Mouse (Mus musculus) heart, adult 8-10 months (tissue): ENCODE results near the gene Gm42957. TPM values are rescaled to one million over a fixed set of nuclear protein-coding genes. Genes with fewer than 3 reads are reported as not detected.
"Not testable (repeated sequence)": the region's sequence is repeated elsewhere in the genome, so short reads cannot be mapped to it uniquely, and the experiment has no call there.

Source experiments
- DNase-seq: peaks from one replicate; pipeline ENCODE4 v3.0.0; 2022; ENCODE audit warnings: low spot score
- total RNA-seq, 4 experiments: library from RNA; stranded (reverse); gene quantifications; 2 replicates each; pipeline ENCODE4 v1.2.4; 2022

Gm42957 gene
- total RNA-seq, 4 experiments from 2014 or later = 0.11 to 0.25 TPM; not detected in 2

GRCm38 (mm10) chr3:96675171-96675570, 39.9 kb downstream of the Gm42957 start:
- no peak for DNase-seq

DNA sequence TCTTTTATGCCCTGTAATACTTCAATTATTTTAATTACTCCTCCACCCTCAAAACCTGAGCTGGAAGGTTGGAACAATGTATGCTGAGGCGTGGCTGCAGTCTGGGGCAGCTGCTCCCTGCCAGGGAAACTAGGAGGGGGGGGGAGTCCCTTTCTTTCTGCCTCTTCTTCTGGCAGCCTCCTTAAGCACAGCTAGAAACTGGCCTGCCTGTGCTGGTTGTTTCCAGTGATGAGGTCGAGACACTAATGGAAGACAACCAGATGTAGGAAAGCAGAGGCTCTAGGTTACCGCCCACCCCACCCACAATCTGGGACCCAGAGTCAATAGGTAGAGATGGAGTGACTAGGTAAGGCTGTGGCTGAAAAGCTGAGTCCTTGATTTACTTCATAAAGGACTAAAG, 40.4 kb downstream of the Gm42957 start:
- DNase-seq = no peak

GRCm38 (mm10) chr3:96678456-96678855, 43.2 kb downstream of the Gm42957 start:
- no peak for DNase-seq

DNA sequence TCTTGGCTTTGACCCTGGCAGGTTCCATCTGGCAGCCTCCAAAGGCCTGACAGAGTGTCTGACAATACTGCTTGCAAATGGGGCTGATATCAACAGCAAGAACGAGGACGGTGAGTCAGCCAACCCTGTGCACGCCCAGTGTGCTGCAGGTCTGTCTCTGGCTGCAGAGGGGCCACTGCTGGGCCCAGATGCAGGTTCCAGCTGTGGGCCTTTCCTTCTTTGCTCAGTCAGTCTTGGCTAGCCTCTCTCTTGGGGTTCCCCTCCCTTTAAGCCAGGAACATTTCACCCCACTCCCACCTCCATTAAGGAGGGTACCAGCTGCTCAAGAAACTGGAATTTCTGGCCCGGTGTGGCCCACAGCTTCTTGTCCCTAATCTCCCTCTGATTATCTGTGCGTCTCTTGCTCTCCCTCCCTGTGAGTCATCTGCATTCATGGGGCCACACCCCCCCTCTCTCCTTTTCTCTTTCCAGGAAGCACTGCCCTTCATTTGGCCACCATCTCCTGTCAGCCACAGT, 43.9 kb downstream of the Gm42957 start:
- DNase-seq = no peak

- DNase-seq = no peak
These were observed 45.1 kb downstream of the Gm42957 start for GRCm38 (mm10) chr3:96680269-96680956.

DNA sequence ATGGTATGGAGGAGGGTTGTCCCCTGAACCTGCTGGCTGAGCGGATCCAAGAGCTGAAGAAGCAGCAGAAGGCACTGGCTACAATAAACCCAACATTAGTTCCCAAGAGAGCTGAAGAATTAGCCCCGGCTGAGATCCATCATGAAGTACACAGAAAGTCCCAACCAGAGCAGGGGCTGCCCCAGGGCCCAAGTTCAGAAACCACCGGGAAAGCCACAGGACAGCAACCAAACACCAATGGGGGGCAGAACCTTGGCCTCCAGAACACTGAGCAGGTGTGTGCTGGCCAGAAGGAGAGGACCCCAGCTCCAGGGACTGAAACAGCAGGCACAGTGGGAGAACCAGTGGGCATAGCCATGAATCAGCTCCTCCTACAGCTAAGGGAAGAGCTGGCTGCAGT, 48.2 kb downstream of the Gm42957 start:
- no peak for DNase-seq

DNA sequence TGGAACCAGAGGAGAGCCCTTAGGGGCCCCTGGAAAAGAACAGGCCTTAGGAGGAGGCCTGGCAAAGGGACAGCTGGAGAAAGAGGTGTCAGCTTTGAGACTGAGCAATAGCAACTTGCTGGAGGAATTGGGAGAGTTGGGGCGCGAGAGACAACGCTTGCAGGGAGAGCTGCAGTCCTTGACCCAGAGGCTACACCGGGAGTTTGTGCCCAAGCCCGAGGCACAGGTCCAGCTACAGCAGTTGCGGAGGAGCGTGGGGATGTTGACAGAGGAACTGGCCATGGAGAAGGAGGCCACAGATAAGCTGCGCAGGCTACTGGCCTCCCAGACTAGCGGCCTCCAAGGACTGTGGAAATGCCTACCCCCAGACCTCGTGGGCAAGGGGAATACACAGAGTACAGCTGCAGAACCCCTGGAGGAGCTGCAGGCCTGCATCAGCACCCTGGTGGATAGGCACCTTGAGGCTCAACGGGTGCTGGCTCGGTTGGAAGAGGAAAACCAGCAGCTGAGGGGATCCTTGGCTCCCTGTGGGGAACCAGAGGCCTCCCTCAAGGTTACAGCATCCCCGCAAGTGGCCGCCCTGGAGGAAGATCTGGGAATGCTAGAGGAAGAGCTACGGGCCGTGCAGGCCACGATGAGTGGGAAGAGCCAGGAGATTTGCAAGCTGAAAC, 49.0 kb downstream of the Gm42957 start:
- no peak for DNase-seq

- no peak for DNase-seq
These were observed 49.5 kb downstream of the Gm42957 start for GRCm38 (mm10) chr3:96684822-96685156.

GRCm38 (mm10) chr3:96686057-96686456, 50.8 kb downstream of the Gm42957 start:
- not testable (repeated sequence) for DNase-seq

- no peak for DNase-seq
These were observed 53.6 kb downstream of the Gm42957 start for GRCm38 (mm10) chr3:96688854-96689253.

GRCm38 (mm10) chr3:96690298-96690697, 55.0 kb downstream of the Gm42957 start:
- DNase-seq = no peak

DNA sequence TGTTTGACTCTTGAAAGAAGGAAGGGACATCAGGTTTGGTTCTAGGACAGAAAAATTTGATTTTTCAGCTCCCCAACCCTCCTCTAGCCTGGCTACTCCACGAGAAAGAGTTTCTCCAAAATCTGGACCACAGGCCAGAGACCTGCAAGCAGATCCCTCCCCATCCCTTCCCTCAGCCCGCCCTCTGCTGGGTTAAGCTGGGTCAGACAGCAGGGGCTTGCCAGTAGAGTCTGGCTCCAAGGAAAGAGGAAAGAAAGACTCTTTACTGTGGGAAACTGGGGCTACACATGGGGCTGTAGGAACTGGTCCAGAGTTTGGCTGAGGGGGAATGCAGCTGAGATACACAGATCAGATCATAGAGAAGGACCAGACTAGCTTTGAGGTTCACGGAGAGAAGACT, 57.2 kb downstream of the Gm42957 start:
- no peak for DNase-seq

GRCm38 (mm10) chr3:96693579-96693978, 58.3 kb downstream of the Gm42957 start:
- no peak for DNase-seq

- DNase-seq = peak; percentile 81
These were observed 61.0 kb downstream of the Gm42957 start, which contains the start of gene Pias3 for GRCm38 (mm10) chr3:96696198-96696765. TSS of gene Pias3 (plus strand) at chr3:96696384.

GRCm38 (mm10) chr3:96696766-96697732, 61.8 kb downstream of the Gm42957 start:
- peak; percentile 89 for DNase-seq

DNA sequence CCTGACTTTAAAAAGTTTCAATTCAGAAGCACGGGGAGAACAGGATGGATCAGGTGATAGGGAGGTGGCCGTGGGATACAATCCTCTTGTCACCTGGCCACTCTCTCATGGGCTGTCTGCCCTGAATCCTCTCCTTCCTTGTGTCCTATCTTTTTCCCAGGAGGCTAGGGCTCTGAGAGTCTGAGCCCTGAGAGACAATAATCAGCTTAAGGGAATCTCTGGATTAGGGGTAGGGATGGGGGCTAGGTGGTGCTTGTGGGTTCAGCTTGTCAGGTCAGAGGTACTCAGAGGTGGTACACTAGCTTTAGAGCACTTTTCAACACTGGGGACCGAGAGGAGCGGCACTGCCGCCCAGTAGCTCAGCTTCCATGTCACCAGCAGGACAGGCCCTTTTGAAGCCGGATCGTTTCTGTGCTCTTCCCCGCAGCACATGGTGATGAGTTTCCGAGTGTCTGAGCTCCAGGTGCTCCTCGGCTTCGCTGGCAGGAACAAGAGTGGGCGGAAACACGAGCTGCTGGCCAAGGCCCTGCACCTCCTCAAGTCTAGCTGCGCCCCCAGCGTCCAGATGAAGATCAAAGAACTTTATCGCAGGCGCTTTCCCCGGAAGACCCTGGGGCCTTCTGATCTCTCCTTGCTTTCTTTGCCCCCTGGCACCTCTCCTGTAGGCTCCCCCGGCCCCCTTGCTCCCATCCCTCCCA, 63.9 kb downstream of the Gm42957 start:
- no peak for DNase-seq

GRCm38 (mm10) chr3:96700376-96700775, 65.1 kb downstream of the Gm42957 start:
- DNase-seq = no peak

DNA sequence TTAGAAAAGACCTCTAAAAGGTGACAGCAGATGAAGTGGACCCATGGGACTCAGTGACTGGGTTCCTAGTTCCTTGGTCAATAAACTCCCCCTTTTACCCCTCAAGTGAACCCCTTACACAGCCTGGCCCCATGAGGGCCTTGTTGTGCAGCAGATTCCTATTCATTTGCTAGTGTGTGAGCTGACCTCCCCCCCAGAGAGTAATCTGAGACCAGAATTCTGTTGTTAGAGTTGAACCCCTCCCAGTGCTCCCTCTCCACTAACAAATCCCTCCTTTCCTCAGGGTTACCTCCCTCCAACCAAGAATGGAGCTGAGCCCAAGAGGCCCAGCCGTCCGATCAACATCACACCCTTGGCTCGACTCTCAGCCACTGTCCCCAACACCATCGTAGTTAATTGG, 65.7 kb downstream of the Gm42957 start:
- DNase-seq = no peak
